Mouse (Mus musculus) heart, adult 18-20 months (tissue): ENCODE data around the gene 2310011J03Rik. TPM values are rescaled to one million over a fixed set of nuclear protein-coding genes. Genes with fewer than 3 reads are reported as not detected.

ENCODE experiments used
- microRNA-seq, 2 experiments: library from miRNA; unstranded; fragments of <30 nt; microRNA quantifications; one replicate each; pipeline ENCODE4 v1.2.0; 2022
- total RNA-seq, 2 experiments: library from RNA; stranded (reverse); gene quantifications; 2 replicates each; pipeline ENCODE4 v1.2.3; 2021

2310011J03Rik gene
- total RNA-seq, 2 experiments from 2014 or later = 15.8 to 16.6 TPM

Small RNA genes lying within 50 kb of the gene (microRNA-seq; reads per million reads assigned to microRNA genes)
- gene Mir6911 = 1.4 to 1.9 reads per million in 2 experiments

Other genes starting within 250 kb of the 2310011J03Rik start
- gene Sbno2, start 215.0 kb downstream of the 2310011J03Rik start, total RNA-seq = 10 to 100 TPM in 1 of 2 experiments, 1 to 10 TPM in 1; 9.0 to 10.1 TPM
- gene Stk11, start 204.7 kb downstream of the 2310011J03Rik start, total RNA-seq = 100 to 1,000 TPM; 127 to 149 TPM
- 1,000 to 10,000 TPM; 1,096 to 1,108 TPM for gene Atp5d, start 181.9 kb downstream of the 2310011J03Rik start, total RNA-seq
- 1 to 10 TPM; 2.7 to 3.1 TPM for gene Cbarp, start 179.7 kb downstream of the 2310011J03Rik start, total RNA-seq
- gene Midn, start 172.3 kb downstream of the 2310011J03Rik start, total RNA-seq = 100 to 1,000 TPM; 117 to 125 TPM
- 10 to 100 TPM; 46.3 to 54.9 TPM for gene Cirbp, start 154.6 kb downstream of the 2310011J03Rik start, total RNA-seq
- 1 to 10 TPM; 4.2 to 5.7 TPM for gene 1600002K03Rik, start 147.6 kb downstream of the 2310011J03Rik start, total RNA-seq
- 1 to 10 TPM in 1 of 2 experiments, under 1 TPM in 1; 0.98 to 1.3 TPM for gene Efna2, start 141.1 kb downstream of the 2310011J03Rik start, total RNA-seq
- 10 to 100 TPM; 11.4 to 14.2 TPM for gene Mum1, start 94.1 kb downstream of the 2310011J03Rik start, total RNA-seq
- 1,000 to 10,000 TPM; 1,019 to 1,055 TPM for gene Ndufs7, start 71.4 kb downstream of the 2310011J03Rik start, total RNA-seq
- gene Gamt, start 59.5 kb downstream of the 2310011J03Rik start, total RNA-seq = 10 to 100 TPM in 1 of 2 experiments, 1 to 10 TPM in 1; 8.9 to 14.8 TPM
- 10 to 100 TPM; 46.9 to 58.8 TPM for gene Dazap1, start 59.1 kb downstream of the 2310011J03Rik start, total RNA-seq
- gene Rps15, start 28.1 kb downstream of the 2310011J03Rik start, total RNA-seq = 100 to 1,000 TPM; 745 to 872 TPM
- gene Apc2, start 24.6 kb downstream of the 2310011J03Rik start, total RNA-seq = 1 to 10 TPM; 2.6 to 2.8 TPM
- 1 to 10 TPM; 1.3 TPM for gene Pcsk4, start 9.0 kb upstream of the 2310011J03Rik start, total RNA-seq
- 1 to 10 TPM; 4.8 to 5.3 TPM for gene Reep6, start 9.4 kb upstream of the 2310011J03Rik start, total RNA-seq
- 10 to 100 TPM; 75.6 to 80.1 TPM for gene Adamtsl5, start 27.9 kb upstream of the 2310011J03Rik start, total RNA-seq
- gene Plk5, start 35.9 kb upstream of the 2310011J03Rik start, total RNA-seq = 1 to 10 TPM in 1 of 2 experiments, under 1 TPM in 1; 0.69 to 1.2 TPM
- gene Mex3d, start 67.1 kb upstream of the 2310011J03Rik start, total RNA-seq = 1 to 10 TPM; 6.4 to 7.8 TPM
- 10 to 100 TPM; 93.3 to 97.7 TPM for gene Mbd3, start 79.0 kb upstream of the 2310011J03Rik start, total RNA-seq
- gene Uqcr11, start 86.3 kb upstream of the 2310011J03Rik start, total RNA-seq = 1,000 to 10,000 TPM; 1,809 to 1,881 TPM
- gene Tcf3, start 113.1 kb upstream of the 2310011J03Rik start, total RNA-seq = 10 to 100 TPM; 15.6 to 17.3 TPM
- gene Onecut3, start 174.3 kb upstream of the 2310011J03Rik start, total RNA-seq = under 1 TPM in 1 of 2 experiments, not detected in 1; 0.05 TPM
- gene Atp8b3, start 218.6 kb upstream of the 2310011J03Rik start, total RNA-seq = not detected
- gene Rexo1, start 241.0 kb upstream of the 2310011J03Rik start, total RNA-seq = 10 to 100 TPM; 11.2 to 11.6 TPM